Mouse (Mus musculus) neural tube, embryonic 13.5 days (tissue): ENCODE results near the gene Tbx10. TPM values are rescaled to one million over a fixed set of nuclear protein-coding genes. Genes with fewer than 3 reads are reported as not detected.
A peak's percentile ranks its signal among the peaks of the same experiment; 100 is the strongest.

Experiments used
- ATAC-seq: fragments of 200-750 bp; cut with Nextera tagmentation; 2 replicates; pipeline ENCODE4 v1.8.0; 2017; ENCODE audit warnings: low read depth, mild to moderate bottlenecking, moderate TSS enrichment, moderate library complexity
- H3K27ac ChIP-seq: fragments of 300-500 bp; sonication (generic); replicated peaks from 2 replicates; pipeline ENCODE4 v1.5.1; 2015; ENCODE audit warnings: moderate library complexity, mild to moderate bottlenecking, inconsistent platforms
- H3K27me3 ChIP-seq: fragments of 300-500 bp; sonication (generic); 2 replicates; pipeline ENCODE4 v1.6.1; 2015; ENCODE audit warnings: mild to moderate bottlenecking, inconsistent platforms
- H3K36me3 ChIP-seq: fragments of 300-500 bp; sonication (generic); 2 replicates; pipeline ENCODE4 v1.6.1; 2015; ENCODE audit warnings: mild to moderate bottlenecking, inconsistent platforms
- H3K4me1 ChIP-seq: fragments of 300-500 bp; sonication (generic); replicated peaks from 2 replicates; pipeline ENCODE4 v1.6.1; 2015; ENCODE audit warnings: inconsistent platforms
- H3K4me2 ChIP-seq: fragments of 300-500 bp; sonication (generic); 2 replicates; pipeline ENCODE4 v1.6.1; 2015; ENCODE audit warnings: inconsistent platforms, mild to moderate bottlenecking, moderate library complexity
- H3K4me3 ChIP-seq: fragments of 300-500 bp; sonication (generic); 2 replicates; pipeline ENCODE4 v1.5.1; 2015; ENCODE audit warnings: mild to moderate bottlenecking, inconsistent platforms
- H3K9ac ChIP-seq: fragments of 300-500 bp; sonication (generic); 2 replicates; pipeline ENCODE4 v1.6.1; 2015; ENCODE audit warnings: moderate library complexity, mild to moderate bottlenecking, inconsistent platforms
- H3K9me3 ChIP-seq: fragments of 300-500 bp; sonication (generic); 2 replicates; pipeline ENCODE4 v1.6.1; 2016; ENCODE audit warnings: inconsistent platforms
- WGBS: fragments of 180-500 bp; shearing (Covaris S2); methylation state at CpG from one replicate; pipeline ENCODE4 v1.1.7; 2015; 5-methylcytosine and 5-hydroxymethylcytosine counted together
- polyA plus RNA-seq: library from polyadenylated mRNA; unstranded; fragments of >200 nt; fragmentation: Nextera tagmentation; extraction: Ambion mirVana; gene quantifications from 2 replicates; pipeline ENCODE4 v1.2.1, GENCODE M21; 2015

Gene Tbx10
- polyA plus RNA-seq, 1 experiment from 2014 or later: not detected

DNA sequence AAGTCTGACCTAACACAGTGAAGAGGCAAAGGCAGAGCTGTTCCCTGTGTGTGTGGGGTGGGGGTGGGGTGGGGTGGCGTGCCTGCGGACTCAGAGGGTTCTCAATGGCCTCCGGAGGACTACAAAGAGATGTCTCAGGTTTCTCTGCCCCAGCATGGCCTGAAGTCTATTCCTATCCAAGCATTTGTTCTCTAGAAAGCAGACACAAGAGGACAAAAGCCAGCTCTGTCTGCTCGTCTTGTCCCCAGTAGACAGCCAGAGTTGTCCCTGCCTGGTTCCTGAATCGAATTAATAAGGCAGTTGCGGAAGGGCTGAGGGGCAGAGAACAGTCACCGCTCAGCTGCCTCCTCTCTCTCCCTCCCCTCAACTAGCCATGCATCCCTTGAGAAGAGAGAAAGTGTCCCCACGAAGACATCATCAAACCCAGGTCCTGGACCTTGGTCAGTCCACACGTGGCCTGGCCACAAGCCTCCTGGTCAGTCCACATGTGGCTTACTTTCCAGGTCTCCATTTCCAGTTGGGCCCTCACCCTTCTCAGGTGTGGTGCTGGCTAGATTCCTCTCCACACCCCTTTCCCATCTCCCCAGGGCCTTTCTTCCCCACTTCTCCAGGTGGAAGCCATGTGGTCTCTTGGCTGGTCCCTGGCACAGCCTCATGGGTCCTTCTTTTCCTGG, 8.9 kb upstream of the Tbx10 start:
- no peak overlapping the region for H3K9ac ChIP-seq
- no peaks in the 10 kb centered on the region for H3K36me3 ChIP-seq
- no peaks in the 10 kb centered on the region for H3K27me3 ChIP-seq
- no peak overlapping the region for H3K4me2 ChIP-seq
- H3K4me1 ChIP-seq: peaks cover 37% of the 10 kb centered on the region
- no peak overlapping the region for H3K27ac ChIP-seq
- H3K4me3 ChIP-seq: no peak overlapping the region
- no peak for ATAC-seq
- WGBS: 41% methylated on average over 9 of the region's 9 CpGs
- no peaks in the 10 kb centered on the region; the same call in 1 of the 2 replicates for H3K9me3 ChIP-seq

DNA sequence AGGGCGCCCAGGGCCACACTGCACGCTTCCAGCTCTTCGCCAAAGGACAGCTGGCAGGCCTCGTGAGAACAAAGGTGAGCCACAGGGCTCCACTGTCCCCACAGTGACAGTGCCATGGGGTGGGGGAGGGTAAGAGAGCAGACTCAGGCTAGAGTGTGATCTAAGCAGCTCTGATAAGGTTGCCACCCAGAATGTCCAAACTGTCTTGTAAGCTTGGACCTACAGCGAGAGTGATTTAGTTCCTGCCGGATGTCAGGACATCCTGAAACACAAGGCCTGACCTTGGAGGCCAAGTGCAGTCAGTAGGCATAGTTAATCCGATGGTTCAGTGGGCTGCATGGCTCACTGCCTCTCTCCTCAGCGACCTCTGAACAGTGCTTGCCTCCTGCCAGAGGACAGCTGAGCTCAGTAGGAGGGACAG, 7.3 kb upstream of the Tbx10 start:
- no peak for ATAC-seq

DNA sequence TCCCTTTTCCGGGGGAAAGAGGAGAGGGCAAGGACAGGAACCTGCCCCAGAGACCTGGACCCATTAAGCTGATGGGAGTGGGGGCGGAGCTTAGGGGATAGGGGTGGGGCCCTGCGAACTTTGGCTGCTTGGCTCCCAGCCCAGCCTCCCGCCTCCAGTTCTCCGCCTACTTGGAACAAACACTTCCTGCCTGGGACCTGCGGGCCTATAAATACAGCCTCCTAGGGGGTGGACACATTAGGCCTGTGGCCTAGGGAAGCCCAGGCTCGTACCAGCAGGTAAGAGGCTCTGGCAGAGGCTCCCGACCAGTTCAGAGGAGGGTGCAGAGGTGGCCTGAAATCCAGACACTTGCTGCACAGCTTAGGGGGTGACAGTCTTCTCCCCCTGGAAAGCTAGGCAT, 6.2 kb upstream of the Tbx10 start, which contains the start of gene Acy3:
Gene Acy3, plus strand, starts transcription at position 237 of the 400 bp plus-strand sequence.
- Histone ChIP-seq H3K4me1 (peaks cover 40% of the 10 kb centered on the region), H3K9me3 (no peaks in the 10 kb centered on the region; the same call in 1 of the 2 replicates), H3K9ac (peak within 1 kb of the TSS; percentile 23; the same call in 1 of the 2 replicates), H3K27me3 (no peaks in the 10 kb centered on the region), H3K4me3 (no peak within 1 kb of the TSS), H3K27ac (peak within 1 kb of the TSS; percentile 33; the same call in 1 of the 2 replicates), H3K4me2 (no peak within 1 kb of the TSS), H3K36me3 (no peaks in the 10 kb centered on the region)
- ATAC-seq: peak; percentile 55; the same call in 1 of the 2 replicates
- WGBS: 12% methylated on average over 8 of the region's 8 CpGs

More for the DNA sequence above, 7.3 kb upstream of the Tbx10 start:
- Histone ChIP-seq H3K9ac (no peak overlapping the region), H3K36me3 (no peaks in the 10 kb centered on the region), H3K4me1 (peaks cover 37% of the 10 kb centered on the region), H3K4me3 (no peak overlapping the region), H3K9me3 (no peaks in the 10 kb centered on the region; the same call in 1 of the 2 replicates), H3K4me2 (no peak overlapping the region), H3K27me3 (no peaks in the 10 kb centered on the region), H3K27ac (peak overlapping the region; percentile 33; the same call in 1 of the 2 replicates)
- WGBS: 14% methylated on average over 8 of the region's 8 CpGs

DNA sequence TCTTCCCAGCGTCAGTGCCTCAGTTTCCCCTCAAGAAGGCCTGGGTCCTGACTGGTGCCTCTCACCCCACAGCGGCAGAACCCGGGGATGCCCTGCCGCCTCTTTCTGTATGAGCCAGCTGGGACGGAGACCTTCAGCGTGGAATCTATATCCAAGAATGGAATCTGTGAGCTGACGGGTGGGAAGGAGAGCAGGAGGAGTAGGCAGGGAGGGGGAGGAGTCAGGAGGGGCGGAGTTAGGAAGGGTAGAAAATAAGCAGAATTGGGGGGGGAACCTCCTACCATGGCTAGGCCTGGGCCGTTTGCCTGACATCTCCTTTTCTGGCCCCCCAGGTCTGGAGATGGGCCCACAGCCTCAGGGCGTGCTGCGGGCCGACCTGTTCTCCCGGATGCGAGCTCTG, 4.5 kb upstream of the Tbx10 start:
- whole genome bisulfite sequencing: 91% methylated on average over 14 of the region's 14 CpGs

DNA sequence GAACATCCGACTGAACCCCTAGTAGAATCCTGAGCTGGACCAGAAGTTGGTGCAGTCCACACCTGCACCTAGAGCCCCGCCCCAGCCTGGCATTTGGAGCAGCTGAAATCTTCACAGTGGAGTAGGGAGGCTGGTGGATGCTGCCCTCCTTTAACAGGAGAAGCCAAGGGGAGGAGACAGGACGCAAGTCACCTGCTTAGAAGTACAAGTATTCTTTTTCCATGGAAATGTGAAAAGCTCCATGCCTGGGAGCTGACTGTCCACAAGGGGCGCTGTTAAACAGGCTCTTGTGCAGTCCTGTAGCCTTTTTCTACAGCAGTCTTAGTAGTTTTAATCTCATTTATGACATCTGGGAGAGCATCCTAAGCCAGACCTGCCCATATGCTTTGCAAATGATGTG, 3.8 kb upstream of the Tbx10 start:
- H3K27ac ChIP-seq: no peak overlapping the region
- no peaks in the 10 kb centered on the region for H3K36me3 ChIP-seq
- WGBS: 87% methylated on average over 4 of the region's 4 CpGs
- no peak for ATAC-seq
- H3K9ac ChIP-seq: no peak overlapping the region
- H3K9me3 ChIP-seq: no peaks in the 10 kb centered on the region; the same call in 1 of the 2 replicates
- H3K4me3 ChIP-seq: no peak overlapping the region
- H3K27me3 ChIP-seq: no peaks in the 10 kb centered on the region
- H3K4me1 ChIP-seq: peaks cover 34% of the 10 kb centered on the region
- H3K4me2 ChIP-seq: no peak overlapping the region

More for the DNA sequence above, 4.5 kb upstream of the Tbx10 start:
- Histone ChIP-seq H3K9ac (no peak overlapping the region), H3K36me3 (no peaks in the 10 kb centered on the region), H3K4me1 (peaks cover 40% of the 10 kb centered on the region), H3K4me2 (no peak overlapping the region), H3K27me3 (no peaks in the 10 kb centered on the region), H3K27ac (no peak overlapping the region), H3K4me3 (no peak overlapping the region), H3K9me3 (no peaks in the 10 kb centered on the region; the same call in 1 of the 2 replicates)
- ATAC-seq: no peak

DNA sequence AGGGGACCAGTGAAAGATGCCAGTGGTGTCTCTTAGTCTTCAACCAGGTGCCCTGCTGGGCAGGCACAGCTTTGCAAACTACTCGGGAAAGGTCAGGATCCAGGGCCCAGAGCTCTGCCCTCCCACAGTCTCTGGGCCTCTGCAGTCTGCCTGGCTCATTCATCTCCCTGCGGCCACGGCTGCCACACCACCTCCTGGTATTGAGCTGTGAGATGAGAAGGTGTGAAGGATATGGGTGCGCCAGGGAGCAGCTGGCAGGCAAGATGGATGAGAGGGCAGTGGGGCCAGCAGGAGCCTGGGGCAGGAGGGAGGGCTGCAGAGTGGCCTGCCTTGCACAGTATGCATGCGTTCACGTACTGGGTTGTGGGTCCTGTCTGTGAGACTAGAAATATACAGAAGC, 1.7 kb upstream of the Tbx10 start:
- Histone ChIP-seq H3K27ac (no peak overlapping the region), H3K4me1 (peaks cover 16% of the 10 kb centered on the region; the same call in 1 of the 2 replicates), H3K9me3 (no peaks in the 10 kb centered on the region; the same call in 1 of the 2 replicates), H3K9ac (0 out of 2 replicates have a peak overlapping the region, but pooled peaks have one; percentile 17), H3K36me3 (no peaks in the 10 kb centered on the region), H3K27me3 (no peaks in the 10 kb centered on the region), H3K4me3 (no peak overlapping the region), H3K4me2 (no peak overlapping the region)
- no peak for ATAC-seq
- 50% methylated on average over 6 of the region's 6 CpGs for WGBS

DNA sequence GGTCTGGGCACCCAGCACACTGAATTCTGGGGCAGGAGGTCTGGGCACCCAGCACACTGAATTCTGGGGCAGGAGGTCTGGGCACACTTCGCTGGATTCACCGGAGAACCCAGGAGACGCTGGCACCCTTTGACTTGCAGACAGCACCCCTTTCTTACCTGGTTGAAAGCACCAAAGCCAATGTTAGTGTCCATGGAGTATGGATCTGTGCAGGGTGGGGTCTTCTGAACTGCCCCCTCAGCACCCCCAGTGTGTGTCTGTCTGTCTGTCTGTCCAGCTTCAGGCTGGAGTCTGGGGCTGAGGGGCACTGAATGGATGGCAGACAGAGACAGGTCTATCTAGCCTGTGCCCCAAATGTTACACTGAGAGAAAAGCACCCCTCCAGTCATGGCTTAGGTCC, 990 bp upstream of the Tbx10 start:
- H3K27me3 ChIP-seq: no peaks in the 10 kb centered on the region
- H3K4me1 ChIP-seq: peaks cover 8% of the 10 kb centered on the region; the same call in 1 of the 2 replicates
- H3K4me3 ChIP-seq: no peak overlapping the region
- no peak overlapping the region for H3K4me2 ChIP-seq
- H3K9me3 ChIP-seq: no peaks in the 10 kb centered on the region; the same call in 1 of the 2 replicates
- no peak overlapping the region for H3K9ac ChIP-seq
- no peak for ATAC-seq
- 98% methylated on average over 3 of the region's 3 CpGs for WGBS
- H3K36me3 ChIP-seq: no peaks in the 10 kb centered on the region
- H3K27ac ChIP-seq: no peak overlapping the region

DNA sequence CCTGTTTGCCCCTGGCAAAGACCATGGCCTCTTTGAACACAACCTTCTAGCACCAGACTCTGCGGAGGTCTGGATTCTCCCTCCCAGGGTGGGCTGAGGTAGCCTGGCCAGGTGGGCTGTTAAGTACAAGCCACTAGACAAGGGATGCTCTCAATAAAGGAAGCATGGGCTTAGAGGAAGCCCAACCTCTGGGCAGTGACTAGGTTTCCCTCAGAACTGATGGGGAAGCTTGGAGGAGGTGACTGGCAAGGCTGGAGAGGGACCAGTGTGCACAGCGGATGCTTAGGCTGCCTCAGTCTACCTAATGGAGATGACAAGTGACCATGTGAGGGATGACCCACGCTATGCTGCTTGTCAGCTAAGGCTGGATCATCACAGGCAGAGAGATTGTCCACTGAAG, 586 bp upstream of the Tbx10 start:
- peaks cover 4% of the 10 kb centered on the region; the same call in 1 of the 2 replicates for H3K4me1 ChIP-seq
- no peak overlapping the region for H3K27ac ChIP-seq
- WGBS: 89% methylated on average over 3 of the region's 3 CpGs
- no peaks in the 10 kb centered on the region for H3K27me3 ChIP-seq
- no peak overlapping the region for H3K4me2 ChIP-seq
- no peaks in the 10 kb centered on the region; the same call in 1 of the 2 replicates for H3K9me3 ChIP-seq
- H3K9ac ChIP-seq: no peak overlapping the region
- no peaks in the 10 kb centered on the region for H3K36me3 ChIP-seq
- no peak overlapping the region for H3K4me3 ChIP-seq
- ATAC-seq: no peak

DNA sequence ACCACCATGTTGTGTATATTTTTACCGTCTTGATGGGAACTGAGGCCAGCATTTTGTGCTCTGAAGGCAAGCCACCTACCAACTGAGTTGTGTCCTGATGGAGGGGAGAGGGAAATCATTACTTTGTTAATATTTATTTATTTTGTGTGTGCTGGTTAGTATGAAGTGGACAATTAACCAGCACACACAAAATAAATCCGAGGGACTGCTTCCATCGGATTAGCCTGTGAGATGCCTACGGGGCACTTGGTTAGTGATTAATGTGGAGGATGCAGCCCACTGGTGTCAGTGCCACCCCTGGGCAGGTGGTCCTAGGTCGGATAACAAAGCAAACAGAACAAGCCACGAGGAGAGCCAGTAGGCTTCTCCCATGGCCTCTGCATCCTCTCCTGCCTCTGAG, 2.4 kb downstream of the Tbx10 start:
- ATAC-seq: no peak
- Histone ChIP-seq H3K4me1 (peaks cover 10% of the 10 kb centered on the region), H3K36me3 (no peaks in the 10 kb centered on the region), H3K4me2 (no peak overlapping the region), H3K27me3 (no peaks in the 10 kb centered on the region), H3K9me3 (no peaks in the 10 kb centered on the region), H3K9ac (no peak overlapping the region), H3K4me3 (no peak overlapping the region), H3K27ac (no peak overlapping the region)
- WGBS: 69% methylated on average over 6 of the region's 6 CpGs

DNA sequence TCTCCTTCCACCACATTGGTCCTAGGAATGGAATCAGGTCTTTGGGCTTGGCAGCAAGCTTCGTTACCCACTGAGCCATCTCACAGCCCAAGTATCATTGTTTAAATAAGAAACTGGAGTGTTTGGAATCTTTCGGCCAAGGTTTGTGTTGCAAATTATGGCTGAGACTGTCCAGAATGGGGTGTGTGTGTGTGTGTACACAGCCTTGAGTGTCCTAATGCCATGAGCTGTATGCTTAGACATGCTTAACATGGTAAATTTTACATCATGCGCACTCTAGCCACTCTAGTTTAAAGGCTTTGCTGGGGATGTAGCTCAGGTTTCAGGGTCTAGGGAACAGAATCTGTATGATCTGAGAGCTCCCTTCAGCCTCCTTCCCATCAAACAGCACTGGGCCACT, 3.0 kb downstream of the Tbx10 start:
- Histone ChIP-seq H3K4me1 (peaks cover 10% of the 10 kb centered on the region), H3K9ac (no peak overlapping the region), H3K36me3 (no peaks in the 10 kb centered on the region), H3K27ac (no peak overlapping the region), H3K4me3 (no peak overlapping the region), H3K9me3 (no peaks in the 10 kb centered on the region), H3K27me3 (no peaks in the 10 kb centered on the region), H3K4me2 (no peak overlapping the region)
- 91% methylated on average over 3 of the region's 3 CpGs for WGBS
- no peak for ATAC-seq

DNA sequence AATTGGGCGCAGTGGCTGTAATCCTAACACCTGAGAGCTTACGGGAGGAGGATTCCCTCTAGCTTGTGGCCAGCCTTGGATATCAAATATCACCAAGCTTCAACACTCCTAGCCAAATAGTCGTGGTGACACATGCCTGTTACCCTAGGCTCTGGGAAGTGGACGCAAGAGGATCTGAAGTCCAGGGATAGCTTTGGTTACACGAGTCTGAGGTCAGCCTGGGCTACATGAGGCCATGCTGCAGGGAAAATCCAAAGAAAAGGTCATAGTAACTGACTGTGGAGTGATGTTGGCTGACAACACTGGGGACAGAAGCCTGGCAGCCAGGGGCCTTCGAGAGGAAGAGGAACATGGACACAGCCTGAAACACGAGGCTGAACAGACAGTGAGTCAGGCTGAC, 3.6 kb downstream of the Tbx10 start:
- H3K4me1 ChIP-seq: peaks cover 11% of the 10 kb centered on the region
- no peak for ATAC-seq
- 76% methylated on average over 7 of the region's 7 CpGs for WGBS

DNA sequence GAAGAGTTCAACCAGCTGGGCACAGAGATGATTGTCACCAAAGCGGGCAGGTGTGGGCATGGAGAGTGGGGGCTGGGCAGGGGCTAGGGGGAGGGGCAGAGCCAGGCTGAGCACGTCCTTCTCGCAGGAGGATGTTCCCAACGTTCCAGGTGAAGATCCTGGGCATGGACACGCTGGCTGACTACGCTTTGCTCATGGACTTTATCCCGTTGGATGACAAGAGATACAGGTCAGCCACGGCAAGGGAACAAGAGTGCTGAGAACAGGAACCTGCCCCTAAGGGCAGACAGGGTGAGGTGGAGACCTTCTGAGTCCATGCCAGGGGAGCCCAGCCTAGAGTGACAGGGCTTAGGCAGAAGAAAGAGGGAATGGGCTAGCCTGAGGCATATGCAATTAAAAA, 4.2 kb downstream of the Tbx10 start:
- no peak overlapping the region for H3K27ac ChIP-seq
- H3K4me2 ChIP-seq: no peak overlapping the region
- no peaks in the 10 kb centered on the region for H3K27me3 ChIP-seq
- ATAC-seq: no peak
- no peak overlapping the region for H3K4me3 ChIP-seq
- no peaks in the 10 kb centered on the region for H3K36me3 ChIP-seq
- no peaks in the 10 kb centered on the region for H3K9me3 ChIP-seq
- WGBS: 83% methylated on average over 8 of the region's 8 CpGs
- peaks cover 17% of the 10 kb centered on the region for H3K4me1 ChIP-seq
- H3K9ac ChIP-seq: no peak overlapping the region

More for the DNA sequence above, 3.6 kb downstream of the Tbx10 start:
- Histone ChIP-seq H3K9ac (no peak overlapping the region), H3K27me3 (no peaks in the 10 kb centered on the region), H3K4me2 (no peak overlapping the region), H3K4me3 (no peak overlapping the region), H3K9me3 (no peaks in the 10 kb centered on the region), H3K36me3 (no peaks in the 10 kb centered on the region), H3K27ac (no peak overlapping the region)
